Mouse (Mus musculus): ENCODE data around the gene Dtx3l. TPM values are rescaled to one million over a fixed set of nuclear protein-coding genes. Genes with fewer than 3 reads are reported as not detected.
A peak's percentile ranks its signal among the peaks of the same experiment; 100 is the strongest.
"Not testable (repeated sequence)": the region's sequence is repeated elsewhere in the genome, so short reads cannot be mapped to it uniquely, and the experiment has no call there.

Dtx3l gene
- total RNA-seq, 1 experiment from 2014 or later = 48.7 TPM

- ATAC-seq (replicated peaks; ENCODE audit: low read depth, poor library complexity, severe bottlenecking) = not testable (repeated sequence)
Measured at GRCm38 (mm10) chr16:35891603-35892002, 47.3 kb downstream of the Dtx3l start.

- no peak for ATAC-seq (replicated peaks; ENCODE audit: low read depth, poor library complexity, severe bottlenecking)
Measured at GRCm38 (mm10) chr16:35890645-35891044, 48.3 kb downstream of the Dtx3l start.

- ATAC-seq (replicated peaks; ENCODE audit: low read depth, poor library complexity, severe bottlenecking) = no peak
Measured at GRCm38 (mm10) chr16:35888910-35889309, 50.0 kb downstream of the Dtx3l start.

- ATAC-seq (replicated peaks; ENCODE audit: low read depth, poor library complexity, severe bottlenecking) = 0 out of 2 replicates have a peak, but pooled peaks have one; percentile 29
Measured at GRCm38 (mm10) chr16:35888174-35888573, 50.8 kb downstream of the Dtx3l start.

Other genes with a start within 250 kb of the Dtx3l start
- 5.5 and 7.9 TPM in 2 replicates for gene Dirc2, start 169.8 kb downstream of the Dtx3l start, total RNA-seq (2017)
- 2.5 and 4.5 TPM in 2 replicates for gene Hspbap1, start 168.8 kb downstream of the Dtx3l start, total RNA-seq (2017)
- 16.1 and 20.6 TPM in 2 replicates for gene Parp14, start 67.6 kb downstream of the Dtx3l start, total RNA-seq (2017)
- gene Parp9, start 681 bp downstream of the Dtx3l start, total RNA-seq (2017) = 38.2 and 48.5 TPM in 2 replicates
- gene Kpna1, start 39.6 kb upstream of the Dtx3l start, total RNA-seq (2017) = 35.0 and 60.1 TPM in 2 replicates
- gene Wdr5b, start 102.0 kb upstream of the Dtx3l start, total RNA-seq (2017) = 8.1 and 11.0 TPM in 2 replicates
- 111 and 118 TPM in 2 replicates for gene Fam162a, start 132.4 kb upstream of the Dtx3l start, total RNA-seq (2017)
- gene Ccdc58, start 132.5 kb upstream of the Dtx3l start, total RNA-seq (2017) = 148 and 156 TPM in 2 replicates
- not detected in 2 replicates for gene Csta1, start 192.1 kb upstream of the Dtx3l start, total RNA-seq (2017)
- gene Stfa2l1, start 217.7 kb upstream of the Dtx3l start, total RNA-seq (2017) = not detected in 2 replicates
- gene Gm5483, start 245.1 kb upstream of the Dtx3l start, total RNA-seq (2017) = 0.55 TPM in 1 of 2 replicates, not detected in the other